Mouse (Mus musculus) heart, embryonic 14.5 days (tissue): Measurements from ENCODE around the gene Gm20767. TPM values are rescaled to one million over a fixed set of nuclear protein-coding genes. Genes with fewer than 3 reads are reported as not detected.
"Not testable (repeated sequence)": the region's sequence is repeated elsewhere in the genome, so short reads cannot be mapped to it uniquely, and the experiment has no call there.

Source experiments
- ATAC-seq: fragments of 200-750 bp; cut with Nextera tagmentation; 2 replicates; pipeline ENCODE4 v1.8.0; 2017; ENCODE audit warnings: low read depth, moderate TSS enrichment; ENCODE audit not compliant: insufficient number of reproducible peaks, insufficient read depth, low FRiP score
- H3K27ac ChIP-seq, 2 experiments: fragments of 200-500 bp in 1 of 2; fragments of 300-500 bp in 1 of 2; sonication (generic) in 1 of 2; replicated peaks in 1 of 2; 2 replicates each; pipeline ENCODE4 v1.5.1; 2012 to 2014; ENCODE audit warnings: low read depth in 2 of 2, low read length in 2 of 2, control low read depth in 1 of 2, mild to moderate bottlenecking in 1 of 2, mixed read lengths in 1 of 2; ENCODE audit not compliant: control insufficient read depth in 1 of 2, insufficient read depth in 1 of 2
- H3K27me3 ChIP-seq: fragments of 300-500 bp; sonication (generic); 2 replicates; pipeline ENCODE4 v1.6.1; 2014; ENCODE audit warnings: mild to moderate bottlenecking, low read length, control low read depth; ENCODE audit not compliant: control insufficient read depth, insufficient read depth
- H3K36me3 ChIP-seq: fragments of 300-500 bp; sonication (generic); 2 replicates; pipeline ENCODE4 v1.6.1; 2014; ENCODE audit warnings: mild to moderate bottlenecking, control low read depth, low read length, mixed read lengths; ENCODE audit not compliant: control insufficient read depth, insufficient read depth
- H3K4me1 ChIP-seq, 2 experiments: fragments of 200-500 bp in 1 of 2; fragments of 300-500 bp in 1 of 2; sonication (generic) in 1 of 2; 2 replicates each; pipeline ENCODE4 v1.6.1; 2012 to 2014; ENCODE audit warnings: low read length in 2 of 2, control low read depth in 1 of 2, mixed read lengths in 1 of 2; ENCODE audit not compliant: control insufficient read depth in 2 of 2, insufficient read depth in 2 of 2
- H3K4me2 ChIP-seq: fragments of 300-500 bp; sonication (generic); 2 replicates; pipeline ENCODE4 v1.6.1; 2014; ENCODE audit warnings: mild to moderate bottlenecking, low read length
- H3K4me3 ChIP-seq, 2 experiments: fragments of 200-500 bp in 1 of 2; fragments of 300-500 bp in 1 of 2; sonication (generic) in 1 of 2; 2 replicates each; pipeline ENCODE4 v1.5.1; 2012 to 2014; ENCODE audit warnings: low read length in 2 of 2, mild to moderate bottlenecking in 2 of 2, control low read depth in 1 of 2, low read depth in 1 of 2, moderate library complexity in 1 of 2; ENCODE audit not compliant: control insufficient read depth in 1 of 2, insufficient read depth in 1 of 2
- H3K9ac ChIP-seq: fragments of 300-500 bp; sonication (generic); 2 replicates; pipeline ENCODE4 v1.6.1; 2014; ENCODE audit warnings: mild to moderate bottlenecking, low read length
- H3K9me3 ChIP-seq: fragments of 300-500 bp; sonication (generic); 2 replicates; pipeline ENCODE4 v1.6.1; 2016; ENCODE audit warnings: low read length, control low read depth; ENCODE audit not compliant: control insufficient read depth
- WGBS: fragments of 180-500 bp; shearing (Covaris S2); extraction: QIAGEN DNeasy Blood & Tissue Kit; methylation state at CpG from one replicate; pipeline ENCODE4 v1.1.7; 2014; 5-methylcytosine and 5-hydroxymethylcytosine counted together
- polyA plus RNA-seq: library from polyadenylated mRNA; unstranded; fragments of >200 nt; fragmentation: Nextera tagmentation; extraction: Ambion mirVana; gene quantifications from 2 replicates; pipeline ENCODE4 v1.2.1, GENCODE M21; 2014

Gene Gm20767
- polyA plus RNA-seq, 1 experiment from 2014 or later: not detected

DNA sequence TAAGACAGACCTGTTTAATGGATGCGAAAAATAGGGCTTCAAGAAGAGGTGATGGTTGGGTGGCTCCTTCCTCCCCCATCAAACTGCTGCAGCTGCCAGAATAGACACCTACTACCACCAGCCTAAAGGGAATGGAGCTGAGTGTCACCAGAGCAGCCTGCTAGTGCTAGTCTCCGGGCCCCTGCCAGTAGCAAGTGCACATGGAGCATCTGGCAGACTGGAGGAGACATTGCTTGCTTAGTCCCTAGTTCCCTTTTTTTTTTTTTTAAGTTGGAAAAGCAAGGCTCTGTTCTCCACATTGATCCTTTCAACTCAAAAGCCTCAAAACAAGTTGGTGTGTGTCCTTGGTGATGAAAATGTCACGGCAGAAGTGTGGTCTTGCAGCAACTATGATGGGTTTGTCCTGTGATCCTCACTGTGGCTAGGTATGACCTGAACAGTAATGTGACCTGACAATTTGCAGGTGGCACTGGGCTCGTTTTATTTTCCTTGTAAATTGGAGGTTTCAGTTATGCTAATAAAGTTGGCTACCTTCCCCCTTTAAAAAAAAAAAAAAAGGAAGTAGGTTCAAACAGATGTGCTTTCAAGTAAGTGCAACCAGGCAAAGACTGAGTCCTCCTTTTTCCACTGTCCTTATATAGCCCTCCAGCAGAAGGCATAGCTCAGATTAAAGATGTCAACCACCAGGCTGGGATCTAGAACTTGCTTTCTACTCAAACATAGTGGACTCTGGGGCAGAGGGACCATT is 9.8 kb downstream of the Gm20767 start:
- not testable (repeated sequence) for H3K4me3 ChIP-seq, H3K27me3 ChIP-seq, H3K36me3 ChIP-seq, H3K4me1 ChIP-seq, H3K4me2 ChIP-seq, ATAC-seq, H3K9ac ChIP-seq, H3K27ac ChIP-seq, H3K9me3 ChIP-seq
- WGBS: 64% methylated on average over 3 of the region's 4 CpGs

DNA sequence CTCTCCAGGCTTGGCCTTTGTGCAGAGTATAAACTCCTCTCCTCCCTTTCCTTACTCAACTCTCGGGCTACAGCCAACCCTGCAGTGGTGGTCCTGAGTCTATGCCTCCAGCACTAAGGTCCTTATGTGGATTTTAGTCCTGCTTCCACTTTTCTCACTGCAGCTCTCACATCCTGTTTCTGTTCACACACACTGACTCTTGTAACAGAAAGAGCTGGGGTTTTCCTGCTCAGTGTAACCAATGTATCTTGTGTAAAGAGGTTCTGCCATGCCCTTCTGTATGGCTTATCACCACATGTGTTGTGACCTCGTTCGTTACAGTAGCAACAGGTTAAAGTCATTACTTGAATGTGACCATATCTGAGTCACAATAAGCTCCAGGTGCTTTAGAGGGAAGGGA is 10.5 kb downstream of the Gm20767 start:
- not testable (repeated sequence) for H3K4me1 ChIP-seq, H3K9ac ChIP-seq, H3K4me2 ChIP-seq, H3K27ac ChIP-seq, H3K9me3 ChIP-seq, H3K27me3 ChIP-seq, H3K36me3 ChIP-seq, ATAC-seq, H3K4me3 ChIP-seq
- WGBS: 72% methylated on average over 3 of the region's 3 CpGs

- not testable (repeated sequence) for H3K27ac ChIP-seq, H3K36me3 ChIP-seq, H3K4me2 ChIP-seq, H3K4me3 ChIP-seq, H3K4me1 ChIP-seq, H3K9ac ChIP-seq, H3K9me3 ChIP-seq, H3K27me3 ChIP-seq, ATAC-seq
- 51% methylated on average over 5 of the region's 5 CpGs for WGBS
Observed at GRCm38 (mm10) chr13:120168301-120168700, 28.3 kb downstream of the Gm20767 start.

GRCm38 (mm10) chr13:120172133-120172532 is 32.1 kb downstream of the Gm20767 start, which contains the start of gene Gm21818:
Gene Gm21818, plus strand, starts transcription at chr13:120172433.
- 64% methylated on average over 4 of the region's 4 CpGs for WGBS
- H3K4me2 ChIP-seq, H3K4me1 ChIP-seq, H3K36me3 ChIP-seq, H3K27me3 ChIP-seq, ATAC-seq, H3K4me3 ChIP-seq, H3K9me3 ChIP-seq, H3K27ac ChIP-seq, H3K9ac ChIP-seq: not testable (repeated sequence)

DNA sequence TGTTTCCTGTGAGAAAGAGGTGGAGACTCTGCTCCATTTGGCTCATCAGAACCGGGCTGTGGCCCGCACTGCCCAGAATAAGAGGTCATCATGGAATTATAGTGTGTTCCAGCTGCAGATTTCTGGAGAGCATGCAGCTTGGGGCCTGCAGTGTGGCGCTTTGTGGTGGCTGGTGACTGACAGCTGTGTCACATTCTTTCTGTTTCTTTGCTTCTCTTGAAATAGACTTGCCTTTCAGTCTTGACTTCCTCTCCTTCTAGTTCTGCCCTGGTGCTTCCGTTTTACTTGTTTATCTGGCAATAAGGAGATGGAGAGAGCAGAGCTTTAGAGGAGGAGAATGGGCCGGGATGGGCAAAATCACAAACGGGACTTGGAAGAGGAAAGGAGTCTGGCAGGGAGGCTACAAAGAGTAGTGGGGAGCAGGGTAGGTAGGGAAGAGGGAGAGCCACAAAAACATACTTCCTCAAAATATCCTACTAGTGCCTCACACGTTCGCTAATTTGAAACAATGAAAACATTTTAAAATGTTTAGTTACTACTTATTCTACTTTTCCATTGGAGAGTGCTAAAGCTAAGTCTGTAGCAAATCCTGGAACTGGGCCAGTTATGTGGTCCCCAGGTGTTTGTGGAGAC is 56.3 kb downstream of the Gm20767 start:
- not testable (repeated sequence) for H3K27me3 ChIP-seq, ATAC-seq, H3K27ac ChIP-seq, H3K9ac ChIP-seq, H3K36me3 ChIP-seq, H3K4me2 ChIP-seq, H3K9me3 ChIP-seq, H3K4me3 ChIP-seq, H3K4me1 ChIP-seq
- 64% methylated on average over 7 of the region's 8 CpGs for WGBS

Other genes with a start within 250 kb of the Gm20767 start
- not detected in 2 replicates for gene Tcstv1, start 245.5 kb upstream of the Gm20767 start, polyA plus RNA-seq
- gene Gm21761, start 211.0 kb upstream of the Gm20767 start, polyA plus RNA-seq: not detected in 2 replicates
- gene B020031M17Rik, start 189.4 kb upstream of the Gm20767 start, polyA plus RNA-seq: not detected in 2 replicates
- gene Gm36079, start 113.2 kb upstream of the Gm20767 start, polyA plus RNA-seq: not detected in 2 replicates
- not detected in 2 replicates for gene Gm21188, start 88.1 kb upstream of the Gm20767 start, polyA plus RNA-seq
- not detected in 2 replicates for gene Gm21818, start 32.2 kb downstream of the Gm20767 start, polyA plus RNA-seq
- not detected in 2 replicates for gene Gm21762, start 75.7 kb downstream of the Gm20767 start, polyA plus RNA-seq
- gene Gm21731, start 98.9 kb downstream of the Gm20767 start, polyA plus RNA-seq: not detected in 2 replicates
- gene AF067061, start 122.9 kb downstream of the Gm20767 start, polyA plus RNA-seq: not detected in 2 replicates
- 0.16 and 0.32 TPM in 2 replicates for gene BC147527, start 160.1 kb downstream of the Gm20767 start, polyA plus RNA-seq
- not detected in 2 replicates for gene Tcstv3, start 176.6 kb downstream of the Gm20767 start, polyA plus RNA-seq